In genomic region chr2:135641002-135641401, GRCm38 (mm10) we compare ENCODE assay signal across 21 mouse cellular contexts. TPM values are rescaled to one million over a fixed set of nuclear protein-coding genes. Genes with fewer than 3 reads are reported as not detected.
DNase-seq lines count a peak whose midpoint lies in the region; ATAC-seq and TF ChIP-seq lines count a peak whose summit lies in the region.
"Had no signal": no experiment of that assay in that cellular context is flagged by ENCODE, and none has a peak within 500 bp of the region (broad histone marks: within the 10 kb centered on the region; RNA-seq: fewer than 3 reads in every experiment).

No protein-coding gene starts in this region.

- peak overlapping the region; percentile 60; the same call in 1 of the 2 replicates for H3K27ac ChIP-seq in gastrocnemius, adult 2 months
- 0 out of 2 replicates have a peak overlapping the region, but pooled peaks have one; percentile 17 for H3K27ac ChIP-seq in brown adipose tissue, adult 24 weeks (replicated peaks; ENCODE audit: low read depth, low read length)
- H3K27ac ChIP-seq in stomach, postnatal 0 days (replicated peaks): no peak overlapping the region
- H3K27ac ChIP-seq: forebrain, embryonic 12.5 days; forebrain, embryonic 15.5 days; heart, adult 2 months; heart, embryonic 10.5 days; heart, embryonic 13.5 days; hindbrain, embryonic 12.5 days; hindbrain, embryonic 15.5 days had no signal

- H3K4me2 ChIP-seq in stomach, postnatal 0 days (replicated peaks; ENCODE audit: low read depth): no peak overlapping the region
- H3K4me2 ChIP-seq: forebrain, embryonic 12.5 days; forebrain, embryonic 15.5 days; heart, embryonic 13.5 days; hindbrain, embryonic 12.5 days; hindbrain, embryonic 15.5 days had no signal

- H3K4me1 ChIP-seq in brown adipose tissue, adult 24 weeks (ENCODE audit: control insufficient read depth, insufficient read depth, insufficient read length, low read length): no peaks in the 10 kb centered on the region
- no peaks in the 10 kb centered on the region for H3K4me1 ChIP-seq in stomach, postnatal 0 days (replicated peaks; ENCODE audit: control insufficient read depth, insufficient read depth)
- H3K4me1 ChIP-seq: forebrain, embryonic 12.5 days; forebrain, embryonic 15.5 days; heart, embryonic 10.5 days; heart, embryonic 13.5 days; hindbrain, embryonic 12.5 days; hindbrain, embryonic 15.5 days had no signal

- no peaks in the 10 kb centered on the region for H3K36me3 ChIP-seq in stomach, postnatal 0 days (ENCODE audit: control insufficient read depth, insufficient read depth, low read length)
- H3K36me3 ChIP-seq: forebrain, embryonic 12.5 days; forebrain, embryonic 15.5 days; G1E; heart, embryonic 10.5 days; heart, embryonic 13.5 days; hindbrain, embryonic 12.5 days; hindbrain, embryonic 15.5 days had no signal

- H3K9ac ChIP-seq in stomach, postnatal 0 days (ENCODE audit: low read length): no peak overlapping the region
- H3K9ac ChIP-seq: forebrain, embryonic 12.5 days; forebrain, embryonic 15.5 days; heart, embryonic 13.5 days; hindbrain, embryonic 12.5 days; hindbrain, embryonic 15.5 days had no signal

- intact Hi-C loops in gastrocnemius, adult 2 months (cut with DNase I): no loop called here
- intact Hi-C loops in left cerebral cortex, postnatal 14 days (cut with DNase I): no loop called here

- no peaks in the 10 kb centered on the region for H3K9me3 ChIP-seq in stomach, postnatal 0 days (ENCODE audit: control insufficient read depth, low read length)
- H3K9me3 ChIP-seq: forebrain, embryonic 12.5 days; forebrain, embryonic 15.5 days; heart, embryonic 10.5 days; hindbrain, embryonic 12.5 days; hindbrain, embryonic 15.5 days had no signal

- H3K4me3 ChIP-seq in gastrocnemius, adult 2 months: no peak overlapping the region
- no peak overlapping the region for H3K4me3 ChIP-seq in brown adipose tissue, adult 24 weeks (ENCODE audit: insufficient read depth, low read depth, low read length)
- H3K4me3 ChIP-seq in stomach, postnatal 0 days (ENCODE audit: low read depth, low read length): no peak overlapping the region
- H3K4me3 ChIP-seq: forebrain, embryonic 12.5 days; forebrain, embryonic 15.5 days; heart, adult 2 months; heart, embryonic 10.5 days; heart, embryonic 13.5 days; hindbrain, embryonic 12.5 days; hindbrain, embryonic 15.5 days had no signal

- WGBS in stomach, postnatal 0 days: 55% methylated on average over 1 of the region's 1 CpGs

- ATAC-seq in stomach, postnatal 0 days (ENCODE audit: low FRiP score, low TSS enrichment): peak; percentile 76
- ATAC-seq: activated CD4-positive, CD25-positive, alpha-beta regulatory T cell, adult 4 months; forebrain, embryonic 15.5 days; intestine, postnatal 0 days had no signal

- no peak for TF ChIP-seq EP300 in stomach, postnatal 0 days (optimal IDR thresholded peaks at IDR 0.05)

- no peak for TF ChIP-seq CTCF in gastrocnemius, adult 2 months (IDR thresholded peaks at IDR 0.05)
- no peak for TF ChIP-seq CTCF in stomach, postnatal 0 days (IDR thresholded peaks at IDR 0.05; ENCODE audit: low read depth)

- no peak for DNase-seq in gastrocnemius, adult 2 months
- DNase-seq in gastrocnemius, adult 8-10 months (ENCODE audit: low spot score in 2 of 2): no peak
- DNase-seq in fat pad, adult 2 months (ENCODE audit: extremely low read depth, low read depth, low spot score): peak; percentile 68
- DNase-seq in stomach, postnatal 0 days (ENCODE audit: low spot score): peak; percentile 16
- DNase-seq in left cerebral cortex, postnatal 14 days (ENCODE audit: low spot score in 2 of 2): no peak
- DNase-seq in T-cell, adult 2 months (ENCODE audit: low spot score): no peak
- DNase-seq: adrenal gland, adult 8-10 months; adrenal gland, postnatal 36 days; B cell, adult 2 months; heart, adult 2 months had no signal

- H3K27me3 ChIP-seq in stomach, postnatal 0 days (ENCODE audit: control insufficient read depth, insufficient read depth, low read length): no peaks in the 10 kb centered on the region
- H3K27me3 ChIP-seq: CH12.LX; forebrain, embryonic 12.5 days; forebrain, embryonic 15.5 days; heart, embryonic 13.5 days; hindbrain, embryonic 12.5 days; hindbrain, embryonic 15.5 days had no signal

RNA-seq across cellular contexts. Expression of gene Plcb4, which starts 17.8 kb away (rescaled TPM):
- 10 to 100 TPM; 19.7 to 21.8 TPM for total RNA-seq in gastrocnemius, adult 2 months (2021)
- total RNA-seq in gastrocnemius, adult 8-10 months (2022): 10 to 100 TPM; 12.7 to 18.0 (median 15.4) TPM
- 37.9 and 41.3 TPM in 2 replicates for polyA plus RNA-seq in brown adipose tissue, adult 24 weeks (2012; ENCODE audit: insufficient read depth, insufficient read length, missing spikeins)
- polyA plus RNA-seq in stomach, postnatal 0 days (2015; fragmentation: Nextera tagmentation; extraction: Ambion mirVana): 12.9 and 14.4 TPM in 2 replicates
- total RNA-seq in left cerebral cortex, postnatal 14 days (2021): 10 to 100 TPM; 45.4 to 54.8 TPM
- total RNA-seq: CH12.LX had no signal
- polyA plus RNA-seq: G1E had no signal

Comparison
In these comparisons a context has a peak if more than half of its experiments do, and no peak if none do; other contexts are left out.
1. DNase-seq: peak in fat pad, adult 2 months (single experiment) and stomach, postnatal 0 days (single experiment); none in gastrocnemius, adult 2 months (single experiment), gastrocnemius, adult 8-10 months (0 of 2), left cerebral cortex, postnatal 14 days (0 of 2) and T-cell, adult 2 months (single experiment).